Mouse (Mus musculus): ENCODE data around the gene Phip. TPM values are rescaled to one million over a fixed set of nuclear protein-coding genes. Genes with fewer than 3 reads are reported as not detected.

Phip gene
- polyA plus RNA-seq, 1 experiment from 2014 or later, result 54.2 TPM

DNA sequence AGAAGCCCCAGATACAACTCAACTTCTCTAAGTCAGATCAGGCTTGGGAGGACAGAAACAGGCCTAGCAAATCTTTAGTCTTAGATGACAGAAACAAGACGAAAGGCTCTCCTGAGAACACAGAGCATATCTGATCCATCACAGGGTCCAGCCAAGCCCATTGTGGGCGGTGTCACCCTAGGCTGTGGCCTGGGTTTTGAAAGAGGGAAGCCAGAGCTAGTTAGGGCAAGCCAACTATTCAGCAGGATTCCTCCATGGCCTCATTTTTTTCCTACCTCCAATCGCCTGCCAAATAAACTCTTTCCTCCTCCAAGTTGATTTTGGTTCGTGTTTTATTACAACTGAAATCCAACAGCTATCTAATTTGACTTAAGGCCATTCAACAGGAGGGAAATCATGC is 114.0 kb downstream of the Phip start:
- no peaks in the 10 kb centered on the region for H3K36me3 ChIP-seq (ENCODE audit: control insufficient read depth, insufficient read depth, low read length)
- no peak for DNase-seq (ENCODE audit: low spot score)
- H3K9ac ChIP-seq (ENCODE audit: low read depth, low read length), result no peak overlapping the region
- no peak overlapping the region for H3K27ac ChIP-seq (ENCODE audit: low read depth, low read length)
- no peaks in the 10 kb centered on the region for H3K9me3 ChIP-seq (ENCODE audit: control insufficient read depth, low read length)
- 72% methylated on average over 4 of the region's 4 CpGs for WGBS
- ATAC-seq (replicated peaks; ENCODE audit: low FRiP score), result no peak
- no peaks in the 10 kb centered on the region for H3K27me3 ChIP-seq (replicated peaks; ENCODE audit: control insufficient read depth, insufficient read depth, low read length)
- 0 out of 2 replicates have a peak, but pooled peaks cover 2% of the 10 kb centered on the region for H3K4me1 ChIP-seq (replicated peaks; ENCODE audit: control insufficient read depth, insufficient read depth, low read length)
- no peak overlapping the region for H3K4me2 ChIP-seq
- no peak overlapping the region for H3K4me3 ChIP-seq (ENCODE audit: low read depth, low read length)

GRCm38 (mm10) chr9:82860805-82861204 is 114.5 kb downstream of the Phip start:
- Histone ChIP-seq H3K36me3 (ENCODE audit: control insufficient read depth, insufficient read depth, low read length) (no peaks in the 10 kb centered on the region), H3K9me3 (ENCODE audit: control insufficient read depth, low read length) (no peaks in the 10 kb centered on the region), H3K4me3 (ENCODE audit: low read depth, low read length) (no peak overlapping the region), H3K4me2 (no peak overlapping the region), H3K27ac (ENCODE audit: low read depth, low read length) (no peak overlapping the region), H3K9ac (ENCODE audit: low read depth, low read length) (no peak overlapping the region), H3K27me3 (replicated peaks; ENCODE audit: control insufficient read depth, insufficient read depth, low read length) (no peaks in the 10 kb centered on the region), H3K4me1 (replicated peaks; ENCODE audit: control insufficient read depth, insufficient read depth, low read length) (0 out of 2 replicates have a peak, but pooled peaks cover 2% of the 10 kb centered on the region)
- 88% methylated on average over 2 of the region's 2 CpGs for WGBS
- DNase-seq (ENCODE audit: low spot score) (no peak), ATAC-seq (replicated peaks; ENCODE audit: low FRiP score) (no peak)

DNA sequence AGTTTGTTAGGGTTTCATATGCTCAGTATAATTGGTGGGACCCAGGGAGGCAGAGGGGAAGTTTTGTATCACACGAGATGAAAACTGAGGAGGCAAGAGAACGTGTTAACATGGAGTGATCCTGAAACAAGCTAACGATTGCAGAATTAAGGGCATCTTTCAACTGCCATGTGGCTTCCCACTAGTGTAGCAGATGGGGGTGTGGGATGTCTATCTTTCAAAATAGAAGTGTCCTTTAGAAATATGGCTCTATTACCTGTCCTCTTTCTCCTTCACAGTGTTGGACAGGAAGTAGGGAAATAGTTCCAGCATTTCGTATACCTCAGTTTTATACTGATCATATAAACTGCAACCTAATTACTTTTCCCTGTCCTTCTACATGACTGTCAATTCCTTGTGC is 119.1 kb downstream of the Phip start:
- Histone ChIP-seq H3K27ac (ENCODE audit: low read depth, low read length) (no peak overlapping the region), H3K4me2 (no peak overlapping the region), H3K4me1 (replicated peaks; ENCODE audit: control insufficient read depth, insufficient read depth, low read length) (0 out of 2 replicates have a peak, but pooled peaks cover 1% of the 10 kb centered on the region), H3K9ac (ENCODE audit: low read depth, low read length) (no peak overlapping the region), H3K36me3 (ENCODE audit: control insufficient read depth, insufficient read depth, low read length) (no peaks in the 10 kb centered on the region), H3K27me3 (replicated peaks; ENCODE audit: control insufficient read depth, insufficient read depth, low read length) (no peaks in the 10 kb centered on the region), H3K4me3 (ENCODE audit: low read depth, low read length) (no peak overlapping the region), H3K9me3 (ENCODE audit: control insufficient read depth, low read length) (no peaks in the 10 kb centered on the region)
- ATAC-seq (replicated peaks; ENCODE audit: low FRiP score) (no peak), DNase-seq (ENCODE audit: low spot score) (no peak)
- WGBS, result 75% methylated on average over 4 of the region's 4 CpGs

- DNase-seq (ENCODE audit: low spot score) (no peak), ATAC-seq (replicated peaks; ENCODE audit: low FRiP score) (no peak)
- no peaks in the 10 kb centered on the region for H3K27me3 ChIP-seq (replicated peaks; ENCODE audit: control insufficient read depth, insufficient read depth, low read length)
- H3K9me3 ChIP-seq (ENCODE audit: control insufficient read depth, low read length), result no peaks in the 10 kb centered on the region
- H3K4me1 ChIP-seq (replicated peaks; ENCODE audit: control insufficient read depth, insufficient read depth, low read length), result no peaks in the 10 kb centered on the region
- H3K27ac ChIP-seq (ENCODE audit: low read depth, low read length), result no peak overlapping the region
- WGBS, result 37% methylated on average over 3 of the region's 3 CpGs
- H3K4me2 ChIP-seq, result no peak overlapping the region
- H3K36me3 ChIP-seq (ENCODE audit: control insufficient read depth, insufficient read depth, low read length), result no peaks in the 10 kb centered on the region
- no peak overlapping the region for H3K9ac ChIP-seq (ENCODE audit: low read depth, low read length)
- no peak overlapping the region for H3K4me3 ChIP-seq (ENCODE audit: low read depth, low read length)
Measured at GRCm38 (mm10) chr9:82854973-82855614, 120.2 kb downstream of the Phip start.

DNA sequence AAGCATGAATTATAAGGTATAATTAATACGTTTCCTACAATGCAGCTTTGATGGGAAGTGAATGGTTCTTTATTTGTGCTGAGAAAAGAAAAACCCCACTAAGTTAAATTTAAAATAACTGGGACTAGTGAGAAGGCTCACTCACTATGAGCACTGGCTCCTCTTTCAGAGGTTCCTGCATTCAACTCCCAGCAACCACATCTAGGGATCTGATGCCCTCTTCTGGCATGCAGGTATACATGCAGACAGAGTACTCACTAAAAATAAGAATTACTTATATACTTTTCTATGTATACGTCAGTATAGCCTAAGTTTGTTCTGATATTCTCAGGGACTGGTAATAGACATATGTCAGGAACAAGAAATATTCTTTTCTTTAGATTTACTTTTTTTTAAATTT is 121.3 kb downstream of the Phip start:
- ATAC-seq (replicated peaks; ENCODE audit: low FRiP score), result no peak; the same call in 1 of the 2 replicates
- WGBS, result 61% methylated on average over 2 of the region's 2 CpGs
- no peak for DNase-seq (ENCODE audit: low spot score)

GRCm38 (mm10) chr9:82842671-82843070 is 132.6 kb downstream of the Phip start:
- H3K36me3 ChIP-seq (ENCODE audit: control insufficient read depth, insufficient read depth, low read length), result no peaks in the 10 kb centered on the region
- no peaks in the 10 kb centered on the region for H3K4me1 ChIP-seq (replicated peaks; ENCODE audit: control insufficient read depth, insufficient read depth, low read length)
- no peak overlapping the region for H3K4me2 ChIP-seq
- WGBS, result 84% methylated on average over 4 of the region's 4 CpGs
- no peak overlapping the region for H3K9ac ChIP-seq (ENCODE audit: low read depth, low read length)
- H3K4me3 ChIP-seq (ENCODE audit: low read depth, low read length), result no peak overlapping the region
- DNase-seq (ENCODE audit: low spot score) (no peak), ATAC-seq (replicated peaks; ENCODE audit: low FRiP score) (no peak)
- no peaks in the 10 kb centered on the region for H3K9me3 ChIP-seq (ENCODE audit: control insufficient read depth, low read length)
- no peak overlapping the region for H3K27ac ChIP-seq (ENCODE audit: low read depth, low read length)
- H3K27me3 ChIP-seq (replicated peaks; ENCODE audit: control insufficient read depth, insufficient read depth, low read length), result no peaks in the 10 kb centered on the region

More for the DNA sequence above, 121.3 kb downstream of the Phip start:
- Histone ChIP-seq H3K4me2 (no peak overlapping the region), H3K9me3 (ENCODE audit: control insufficient read depth, low read length) (no peaks in the 10 kb centered on the region), H3K9ac (ENCODE audit: low read depth, low read length) (no peak overlapping the region), H3K4me3 (ENCODE audit: low read depth, low read length) (no peak overlapping the region), H3K27ac (ENCODE audit: low read depth, low read length) (no peak overlapping the region), H3K4me1 (replicated peaks; ENCODE audit: control insufficient read depth, insufficient read depth, low read length) (no peaks in the 10 kb centered on the region), H3K36me3 (ENCODE audit: control insufficient read depth, insufficient read depth, low read length) (no peaks in the 10 kb centered on the region), H3K27me3 (replicated peaks; ENCODE audit: control insufficient read depth, insufficient read depth, low read length) (no peaks in the 10 kb centered on the region)

- Histone ChIP-seq H3K4me1 (replicated peaks; ENCODE audit: control insufficient read depth, insufficient read depth, low read length) (no peaks in the 10 kb centered on the region), H3K27me3 (replicated peaks; ENCODE audit: control insufficient read depth, insufficient read depth, low read length) (no peaks in the 10 kb centered on the region), H3K9me3 (ENCODE audit: control insufficient read depth, low read length) (no peaks in the 10 kb centered on the region), H3K4me2 (no peak overlapping the region), H3K27ac (ENCODE audit: low read depth, low read length) (no peak overlapping the region), H3K9ac (ENCODE audit: low read depth, low read length) (no peak overlapping the region), H3K4me3 (ENCODE audit: low read depth, low read length) (no peak overlapping the region), H3K36me3 (ENCODE audit: control insufficient read depth, insufficient read depth, low read length) (no peaks in the 10 kb centered on the region)
- ATAC-seq (replicated peaks; ENCODE audit: low FRiP score), result no peak
- no peak for DNase-seq (ENCODE audit: low spot score)
- WGBS, result 83% methylated on average over 6 of the region's 6 CpGs
Measured at GRCm38 (mm10) chr9:82835921-82836320, 139.4 kb downstream of the Phip start.

DNA sequence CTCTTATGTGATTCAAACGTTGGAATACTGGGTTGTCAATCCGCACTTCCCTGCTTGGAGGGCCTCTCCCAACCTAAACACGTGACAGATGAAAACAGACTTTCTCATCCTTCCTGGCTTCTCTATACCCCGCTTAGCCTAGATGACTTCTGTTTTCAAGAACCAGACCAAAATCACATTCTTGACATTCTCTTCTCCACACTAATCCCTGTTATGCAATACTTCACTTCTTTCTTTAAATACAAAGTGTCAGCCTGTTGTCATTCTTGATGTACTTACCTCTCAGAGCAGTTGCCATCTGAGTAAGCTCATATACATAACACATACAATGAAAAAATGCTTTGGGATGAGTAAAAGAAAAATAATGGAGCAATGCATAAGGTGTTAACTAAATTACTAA is 143.4 kb downstream of the Phip start:
- ATAC-seq (replicated peaks; ENCODE audit: low FRiP score) (no peak), DNase-seq (ENCODE audit: low spot score) (no peak)
- Histone ChIP-seq H3K27ac (ENCODE audit: low read depth, low read length) (no peak overlapping the region), H3K4me2 (no peak overlapping the region), H3K4me3 (ENCODE audit: low read depth, low read length) (no peak overlapping the region), H3K27me3 (replicated peaks; ENCODE audit: control insufficient read depth, insufficient read depth, low read length) (no peaks in the 10 kb centered on the region), H3K4me1 (replicated peaks; ENCODE audit: control insufficient read depth, insufficient read depth, low read length) (peaks cover 3% of the 10 kb centered on the region; the same call in 1 of the 2 replicates), H3K9me3 (ENCODE audit: control insufficient read depth, low read length) (no peaks in the 10 kb centered on the region), H3K36me3 (ENCODE audit: control insufficient read depth, insufficient read depth, low read length) (no peaks in the 10 kb centered on the region), H3K9ac (ENCODE audit: low read depth, low read length) (no peak overlapping the region)
- WGBS, result 58% methylated on average over 4 of the region's 4 CpGs

- Histone ChIP-seq H3K9me3 (ENCODE audit: control insufficient read depth, low read length) (no peaks in the 10 kb centered on the region), H3K4me1 (replicated peaks; ENCODE audit: control insufficient read depth, insufficient read depth, low read length) (peaks cover 3% of the 10 kb centered on the region; the same call in 1 of the 2 replicates), H3K9ac (ENCODE audit: low read depth, low read length) (peak overlapping the region; percentile 64), H3K27me3 (replicated peaks; ENCODE audit: control insufficient read depth, insufficient read depth, low read length) (no peaks in the 10 kb centered on the region), H3K36me3 (ENCODE audit: control insufficient read depth, insufficient read depth, low read length) (no peaks in the 10 kb centered on the region), H3K27ac (ENCODE audit: low read depth, low read length) (no peak overlapping the region; the same call in 1 of the 2 replicates), H3K4me3 (ENCODE audit: low read depth, low read length) (peak overlapping the region; percentile 71), H3K4me2 (peak overlapping the region; percentile 83)
- under 1% methylated on average over 65 of the region's 65 CpGs for WGBS
- peak; percentile 81 for DNase-seq (ENCODE audit: low spot score)
- ATAC-seq (replicated peaks; ENCODE audit: low FRiP score), result peak; percentile 93
Measured at GRCm38 (mm10) chr9:82829693-82830430, 145.5 kb downstream of the Phip start.

Measured in liver, embryonic 11.5 days (tissue).